Mouse (Mus musculus) ES-E14 (cell line): ENCODE measurements around the gene Plac1. TPM values are rescaled to one million over a fixed set of nuclear protein-coding genes. Genes with fewer than 3 reads are reported as not detected.

ENCODE experiments used
- DNase-seq: peaks from one replicate; pipeline ENCODE4 v3.0.0-alpha.2; 2013; ENCODE audit warnings: low read depth, low spot score
- H3K27ac ChIP-seq: 2 replicates; pipeline ENCODE4 v1.5.1; 2012; ENCODE audit warnings: low read depth, mild to moderate bottlenecking, low read length, moderate library complexity, mixed read lengths; ENCODE audit not compliant: poor library complexity, insufficient read depth, severe bottlenecking
- H3K36me3 ChIP-seq: 2 replicates; pipeline ENCODE4 v1.6.1; 2012; ENCODE audit warnings: mild to moderate bottlenecking, low read length, moderate library complexity, mixed read lengths; ENCODE audit not compliant: control insufficient read depth, poor library complexity, insufficient read depth, severe bottlenecking
- H3K4me1 ChIP-seq, 2 experiments: fragments of 150-350 bp in 1 of 2; sonication (generic) in 1 of 2; 2 replicates each; pipeline ENCODE4 v1.6.1; 2012; ENCODE audit warnings: low read length in 2 of 2, mild to moderate bottlenecking in 1 of 2, mixed read lengths in 1 of 2; ENCODE audit not compliant: control insufficient read depth in 2 of 2, insufficient read depth in 2 of 2, poor library complexity in 1 of 2
- H3K4me3 ChIP-seq, 2 experiments: fragments of 150-350 bp in 1 of 2; sonication (generic) in 1 of 2; 2 replicates each; pipeline ENCODE4 v1.5.1; 2012; ENCODE audit warnings: low read length in 2 of 2, low read depth in 1 of 2, mild to moderate bottlenecking in 1 of 2, mixed read lengths in 1 of 2; ENCODE audit not compliant: insufficient read depth in 1 of 2, poor library complexity in 1 of 2, severe bottlenecking in 1 of 2
- H3K9ac ChIP-seq: 2 replicates; pipeline ENCODE4 v1.6.1; 2012; ENCODE audit warnings: low read depth, mild to moderate bottlenecking, low read length, mixed read lengths; ENCODE audit not compliant: poor library complexity, insufficient read depth, severe bottlenecking
- H3K9me3 ChIP-seq: fragments of 150-350 bp; sonication (generic); 2 replicates; pipeline ENCODE4 v1.6.1; 2012; ENCODE audit warnings: low read depth, mild to moderate bottlenecking, low read length; ENCODE audit not compliant: control insufficient read depth, insufficient read depth
- CHD2 ChIP-seq: IDR thresholded peaks from 2 replicates; pipeline ENCODE4 v1.6.1; 2014; ENCODE audit warnings: mild to moderate bottlenecking, low read depth, low read length, inconsistent platforms
- HCFC1 ChIP-seq: IDR thresholded peaks from 2 replicates; pipeline ENCODE4 v1.6.1; 2012; ENCODE audit warnings: low read length, inconsistent platforms, borderline replicate concordance; ENCODE audit not compliant: insufficient read depth
- MAFK ChIP-seq: IDR thresholded peaks from 2 replicates; pipeline ENCODE4 v1.6.1; 2014; ENCODE audit warnings: mild to moderate bottlenecking, low read depth, low read length, inconsistent platforms; ENCODE audit not compliant: insufficient read depth
- ZC3H11A ChIP-seq: IDR thresholded peaks from 2 replicates; pipeline ENCODE4 v1.6.1; 2012; ENCODE audit warnings: low read depth, mild to moderate bottlenecking, inconsistent platforms, low read length, borderline replicate concordance
- ZNF384 ChIP-seq: IDR thresholded peaks from 2 replicates; pipeline ENCODE4 v1.6.1; 2012; ENCODE audit warnings: low read depth, low read length, inconsistent platforms
- in situ Hi-C, 2 experiments: fragments of 600-800 bp; cut with MboI; formaldehyde crosslinking; loops; one replicate each; pipeline ENCODE4 v1.15.1; 2025; ENCODE audit warnings: low sequenced_read_pairs in 2 of 2, inconsistent platforms in 1 of 2; ENCODE audit not compliant: unreplicated experiment in 2 of 2
- total RNA-seq: library from RNA; depleted of rRNA; stranded (reverse); fragments of 300-350 nt; gene quantifications from 2 replicates; pipeline ENCODE4 v1.2.3, GENCODE M21; 2012

The Plac1 gene
- total RNA-seq, 1 experiment, result 5.7 TPM

- no peaks in the 10 kb centered on the region for H3K36me3 ChIP-seq
- H3K27ac ChIP-seq, result no peak overlapping the region
- H3K4me1 ChIP-seq, result no peaks in the 10 kb centered on the region
- no peak for DNase-seq
- in situ Hi-C loops, result no loop called here
- TF ChIP-seq ZC3H11A (no peak), HCFC1 (no peak), MAFK (no peak), ZNF384 (no peak), CHD2 (no peak)
- no peaks in the 10 kb centered on the region for H3K9me3 ChIP-seq
- H3K9ac ChIP-seq, result no peak overlapping the region
- no peak overlapping the region for H3K4me3 ChIP-seq
Measured at GRCm38 (mm10) chrX:53197681-53198080, 42.2 kb downstream of the Plac1 start.

GRCm38 (mm10) chrX:53196392-53196791, 43.5 kb downstream of the Plac1 start:
- no peak overlapping the region for H3K9ac ChIP-seq
- DNase-seq, result no peak
- no peak overlapping the region for H3K27ac ChIP-seq
- H3K4me1 ChIP-seq, result no peaks in the 10 kb centered on the region
- H3K36me3 ChIP-seq, result no peaks in the 10 kb centered on the region
- in situ Hi-C loops, result no loop called here
- no peak overlapping the region for H3K4me3 ChIP-seq
- TF ChIP-seq MAFK (no peak), CHD2 (no peak), HCFC1 (no peak), ZC3H11A (no peak), ZNF384 (no peak)
- no peaks in the 10 kb centered on the region for H3K9me3 ChIP-seq

GRCm38 (mm10) chrX:53188692-53189091, 51.2 kb downstream of the Plac1 start:
- no peak for TF ChIP-seq ZNF384
- TF ChIP-seq MAFK, result no peak
- no peak for TF ChIP-seq HCFC1
- TF ChIP-seq ZC3H11A, result no peak
- TF ChIP-seq CHD2, result no peak
- Histone ChIP-seq H3K4me1 (no peaks in the 10 kb centered on the region), H3K9me3 (no peaks in the 10 kb centered on the region), H3K27ac (no peak overlapping the region), H3K36me3 (no peaks in the 10 kb centered on the region), H3K4me3 (no peak overlapping the region), H3K9ac (no peak overlapping the region)
- DNase-seq, result no peak
- in situ Hi-C loops, result no loop called here

- no peak overlapping the region for H3K9ac ChIP-seq
- no peak for TF ChIP-seq HCFC1
- TF ChIP-seq ZC3H11A, result no peak
- no peak for TF ChIP-seq MAFK
- TF ChIP-seq ZNF384, result no peak
- no peak for TF ChIP-seq CHD2
- no peaks in the 10 kb centered on the region for H3K9me3 ChIP-seq
- DNase-seq, result no peak
- in situ Hi-C loops, result no loop called here
- H3K4me3 ChIP-seq, result no peak overlapping the region
- no peak overlapping the region for H3K27ac ChIP-seq
- no peaks in the 10 kb centered on the region for H3K4me1 ChIP-seq
- no peaks in the 10 kb centered on the region for H3K36me3 ChIP-seq
Measured at GRCm38 (mm10) chrX:53179801-53180200, 60.1 kb downstream of the Plac1 start.

- in situ Hi-C loops, result no loop called here
- TF ChIP-seq MAFK (no peak), ZC3H11A (no peak), HCFC1 (no peak), CHD2 (no peak), ZNF384 (no peak)
- no peaks in the 10 kb centered on the region for H3K36me3 ChIP-seq
Measured at GRCm38 (mm10) chrX:53176296-53176695, 63.6 kb downstream of the Plac1 start.

More at GRCm38 (mm10) chrX:53176296-53176695, 63.6 kb downstream of the Plac1 start:
- Histone ChIP-seq H3K4me3 (no peak overlapping the region), H3K27ac (no peak overlapping the region), H3K9ac (no peak overlapping the region), H3K9me3 (no peaks in the 10 kb centered on the region), H3K4me1 (no peaks in the 10 kb centered on the region)
- no peak for DNase-seq
